Mouse (Mus musculus) hindbrain, embryonic 11.5 days (tissue): ENCODE data around the gene Zcchc8. TPM values are rescaled to one million over a fixed set of nuclear protein-coding genes. Genes with fewer than 3 reads are reported as not detected.
"Not testable (repeated sequence)": the region's sequence is repeated elsewhere in the genome, so short reads cannot be mapped to it uniquely, and the experiment has no call there.

Experiments
- ATAC-seq: fragments of 200-750 bp; cut with Nextera tagmentation; 2 replicates; pipeline ENCODE4 v1.8.0; 2017; ENCODE audit warnings: mild to moderate bottlenecking, moderate TSS enrichment, moderate library complexity; ENCODE audit not compliant: low FRiP score
- DNase-seq: peaks from one replicate; pipeline ENCODE4 v3.0.0-alpha.2; 2015; ENCODE audit warnings: low spot score
- H3K27ac ChIP-seq: fragments of 300-500 bp; sonication (generic); 2 replicates; pipeline ENCODE4 v1.5.1; 2014; ENCODE audit warnings: mild to moderate bottlenecking, low read depth, low read length
- H3K27me3 ChIP-seq: fragments of 300-500 bp; sonication (generic); 2 replicates; pipeline ENCODE4 v1.6.1; 2014; ENCODE audit warnings: mild to moderate bottlenecking, low read length, moderate library complexity, mixed read lengths; ENCODE audit not compliant: control insufficient read depth, insufficient read depth
- H3K36me3 ChIP-seq: fragments of 300-500 bp; sonication (generic); 2 replicates; pipeline ENCODE4 v1.6.1; 2014; ENCODE audit warnings: mild to moderate bottlenecking, low read length, moderate library complexity, mixed read lengths; ENCODE audit not compliant: control insufficient read depth, insufficient read depth
- H3K4me1 ChIP-seq: fragments of 300-500 bp; sonication (generic); replicated peaks from 2 replicates; pipeline ENCODE4 v1.6.1; 2014; ENCODE audit warnings: low read length, mixed read lengths; ENCODE audit not compliant: control insufficient read depth, insufficient read depth
- H3K4me2 ChIP-seq: fragments of 300-500 bp; sonication (generic); replicated peaks from 2 replicates; pipeline ENCODE4 v1.6.1; 2014; ENCODE audit warnings: mild to moderate bottlenecking, low read depth, low read length
- H3K4me3 ChIP-seq: fragments of 300-500 bp; sonication (generic); 2 replicates; pipeline ENCODE4 v1.5.1; 2014; ENCODE audit warnings: low read depth, low read length
- H3K9ac ChIP-seq: fragments of 300-500 bp; sonication (generic); 2 replicates; pipeline ENCODE4 v1.6.1; 2014; ENCODE audit warnings: low read depth, low read length
- H3K9me3 ChIP-seq: fragments of 300-500 bp; sonication (generic); 2 replicates; pipeline ENCODE4 v1.6.1; 2016; ENCODE audit warnings: low read length; ENCODE audit not compliant: control insufficient read depth
- WGBS: fragments of 180-500 bp; shearing (Covaris S2); extraction: QIAGEN DNeasy Blood & Tissue Kit; methylation state at CpG from one replicate; pipeline ENCODE4 v1.1.7; 2014; 5-methylcytosine and 5-hydroxymethylcytosine counted together
- polyA plus RNA-seq: library from polyadenylated mRNA; unstranded; fragments of >200 nt; fragmentation: Nextera tagmentation; extraction: Ambion mirVana; gene quantifications from 2 replicates; pipeline ENCODE4 v1.2.1, GENCODE M21; 2014

Gene Zcchc8
- polyA plus RNA-seq, 1 experiment from 2014 or later, result 83.6 TPM

GRCm38 (mm10) chr5:123744358-123744757 lies 23.5 kb upstream of the Zcchc8 start:
- no peaks in the 10 kb centered on the region for H3K27me3 ChIP-seq
- H3K4me3 ChIP-seq, result no peak overlapping the region
- ATAC-seq (no peak), DNase-seq (no peak)
- no peaks in the 10 kb centered on the region for H3K9me3 ChIP-seq
- 90% methylated on average over 2 of the region's 2 CpGs for WGBS
- no peak overlapping the region for H3K4me2 ChIP-seq
- H3K36me3 ChIP-seq, result peaks cover 9% of the 10 kb centered on the region
- H3K4me1 ChIP-seq, result peaks cover 6% of the 10 kb centered on the region
- H3K9ac ChIP-seq, result no peak overlapping the region
- H3K27ac ChIP-seq, result no peak overlapping the region

GRCm38 (mm10) chr5:123730981-123731380 lies 10.1 kb upstream of the Zcchc8 start:
- Histone ChIP-seq H3K9me3 (no peaks in the 10 kb centered on the region), H3K9ac (no peak overlapping the region), H3K36me3 (peaks cover 23% of the 10 kb centered on the region), H3K27ac (no peak overlapping the region), H3K4me1 (no peaks in the 10 kb centered on the region), H3K4me2 (no peak overlapping the region), H3K27me3 (no peaks in the 10 kb centered on the region), H3K4me3 (no peak overlapping the region)
- 96% methylated on average over 2 of the region's 2 CpGs for WGBS
- ATAC-seq (no peak), DNase-seq (no peak)

- ATAC-seq, H3K27me3 ChIP-seq, H3K4me3 ChIP-seq, H3K9me3 ChIP-seq, DNase-seq, H3K4me2 ChIP-seq, H3K36me3 ChIP-seq, H3K9ac ChIP-seq, H3K4me1 ChIP-seq, H3K27ac ChIP-seq: not testable (repeated sequence)
- 91% methylated on average over 7 of the region's 7 CpGs for WGBS
Observed at GRCm38 (mm10) chr5:123723816-123724215, 2.9 kb upstream of the Zcchc8 start.

GRCm38 (mm10) chr5:123714622-123715021 lies 6.3 kb downstream of the Zcchc8 start:
- Histone ChIP-seq H3K9me3 (no peaks in the 10 kb centered on the region), H3K4me2 (no peak overlapping the region), H3K9ac (no peak overlapping the region), H3K27me3 (no peaks in the 10 kb centered on the region), H3K4me3 (no peak overlapping the region), H3K27ac (no peak overlapping the region), H3K4me1 (no peaks in the 10 kb centered on the region), H3K36me3 (peaks cover 17% of the 10 kb centered on the region)
- no peak for ATAC-seq
- WGBS, result 95% methylated on average over 4 of the region's 4 CpGs
- no peak for DNase-seq

GRCm38 (mm10) chr5:123713782-123714181 lies 7.1 kb downstream of the Zcchc8 start:
- no peaks in the 10 kb centered on the region for H3K4me1 ChIP-seq
- 93% methylated on average over 6 of the region's 6 CpGs for WGBS
- peaks cover 19% of the 10 kb centered on the region for H3K36me3 ChIP-seq
- no peaks in the 10 kb centered on the region for H3K9me3 ChIP-seq
- no peak overlapping the region for H3K4me2 ChIP-seq
- no peak overlapping the region for H3K9ac ChIP-seq
- ATAC-seq (no peak), DNase-seq (no peak)
- H3K27me3 ChIP-seq, result no peaks in the 10 kb centered on the region
- no peak overlapping the region for H3K4me3 ChIP-seq
- H3K27ac ChIP-seq, result no peak overlapping the region

- no peaks in the 10 kb centered on the region for H3K27me3 ChIP-seq
- DNase-seq (no peak), ATAC-seq (no peak)
- WGBS, result 91% methylated on average over 4 of the region's 4 CpGs
- no peak overlapping the region for H3K9ac ChIP-seq
- no peaks in the 10 kb centered on the region for H3K4me1 ChIP-seq
- H3K4me3 ChIP-seq, result no peak overlapping the region
- no peaks in the 10 kb centered on the region for H3K9me3 ChIP-seq
- no peak overlapping the region for H3K4me2 ChIP-seq
- H3K36me3 ChIP-seq, result peaks cover 35% of the 10 kb centered on the region
- no peak overlapping the region for H3K27ac ChIP-seq
Observed at GRCm38 (mm10) chr5:123709571-123709970, 11.3 kb downstream of the Zcchc8 start.

- H3K36me3 ChIP-seq, result peaks cover 29% of the 10 kb centered on the region
- H3K9me3 ChIP-seq, result no peaks in the 10 kb centered on the region
- no peaks in the 10 kb centered on the region for H3K4me1 ChIP-seq
- WGBS, result 94% methylated on average over 12 of the region's 12 CpGs
- no peaks in the 10 kb centered on the region for H3K27me3 ChIP-seq
- no peak overlapping the region for H3K27ac ChIP-seq
- H3K4me3 ChIP-seq, result no peak overlapping the region
- no peak for ATAC-seq
- H3K4me2 ChIP-seq, result no peak overlapping the region
- no peak for DNase-seq
- no peak overlapping the region for H3K9ac ChIP-seq
Observed at GRCm38 (mm10) chr5:123708598-123708997, 12.3 kb downstream of the Zcchc8 start.

- Histone ChIP-seq H3K4me1 (no peaks in the 10 kb centered on the region), H3K27ac (no peak overlapping the region), H3K4me3 (no peak overlapping the region), H3K9me3 (no peaks in the 10 kb centered on the region), H3K4me2 (no peak overlapping the region), H3K27me3 (no peaks in the 10 kb centered on the region), H3K9ac (no peak overlapping the region), H3K36me3 (peaks cover 21% of the 10 kb centered on the region)
- DNase-seq (no peak), ATAC-seq (no peak)
- 80% methylated on average over 11 of the region's 11 CpGs for WGBS
Observed at GRCm38 (mm10) chr5:123700625-123701024, 20.3 kb downstream of the Zcchc8 start.

GRCm38 (mm10) chr5:123699198-123699597 lies 21.7 kb downstream of the Zcchc8 start:
- WGBS, result 31% methylated on average over 3 of the region's 3 CpGs
- Histone ChIP-seq H3K4me1 (no peaks in the 10 kb centered on the region), H3K27ac (no peak overlapping the region), H3K9ac (no peak overlapping the region), H3K27me3 (no peaks in the 10 kb centered on the region), H3K4me2 (no peak overlapping the region), H3K9me3 (no peaks in the 10 kb centered on the region), H3K36me3 (peaks cover 17% of the 10 kb centered on the region), H3K4me3 (no peak overlapping the region)
- DNase-seq (peak; percentile 90), ATAC-seq (no peak)
